Mouse (Mus musculus): ENCODE measurements around the gene Tmem98. TPM values are rescaled to one million over a fixed set of nuclear protein-coding genes. Genes with fewer than 3 reads are reported as not detected.

Gene Tmem98
- polyA plus RNA-seq, 1 experiment from 2014 or later = 7.2 TPM

- DNase-seq (ENCODE audit: low spot score) = no peak
Measured at GRCm38 (mm10) chr11:80853014-80853413, 43.0 kb downstream of the Tmem98 start.

DNA sequence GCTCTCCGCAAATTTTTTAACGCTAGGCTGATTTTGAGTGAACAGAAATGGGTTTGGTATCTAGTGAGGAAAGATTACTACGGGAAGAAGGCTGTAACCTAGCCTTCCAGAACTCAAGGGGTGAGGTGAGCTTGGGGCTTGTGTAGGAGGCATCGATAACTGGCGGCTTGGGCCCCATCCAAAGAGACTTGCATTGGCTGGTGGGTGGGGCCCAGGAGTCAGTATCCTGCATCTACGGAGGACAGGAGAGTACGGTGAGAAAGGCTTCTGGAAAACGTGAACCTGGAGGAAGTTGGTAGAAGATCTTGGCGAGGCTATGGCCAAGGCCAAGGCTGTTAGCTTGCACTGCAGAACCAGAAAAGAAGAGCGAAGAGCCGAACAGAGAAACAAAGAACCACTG, 44.5 kb downstream of the Tmem98 start:
- no peak for DNase-seq (ENCODE audit: low spot score)

GRCm38 (mm10) chr11:80854908-80855307, 44.9 kb downstream of the Tmem98 start:
- DNase-seq (ENCODE audit: low spot score) = no peak

- DNase-seq (ENCODE audit: low spot score) = no peak
Measured at GRCm38 (mm10) chr11:80856827-80857226, 46.9 kb downstream of the Tmem98 start.

GRCm38 (mm10) chr11:80858065-80858464, 48.1 kb downstream of the Tmem98 start, which contains the start of gene Spaca3:
TSS of gene Spaca3 (plus strand) at chr11:80858365.
- no peak for DNase-seq (ENCODE audit: low spot score)

- DNase-seq (ENCODE audit: low spot score) = no peak
Measured at GRCm38 (mm10) chr11:80862941-80863340, 53.0 kb downstream of the Tmem98 start.

DNA sequence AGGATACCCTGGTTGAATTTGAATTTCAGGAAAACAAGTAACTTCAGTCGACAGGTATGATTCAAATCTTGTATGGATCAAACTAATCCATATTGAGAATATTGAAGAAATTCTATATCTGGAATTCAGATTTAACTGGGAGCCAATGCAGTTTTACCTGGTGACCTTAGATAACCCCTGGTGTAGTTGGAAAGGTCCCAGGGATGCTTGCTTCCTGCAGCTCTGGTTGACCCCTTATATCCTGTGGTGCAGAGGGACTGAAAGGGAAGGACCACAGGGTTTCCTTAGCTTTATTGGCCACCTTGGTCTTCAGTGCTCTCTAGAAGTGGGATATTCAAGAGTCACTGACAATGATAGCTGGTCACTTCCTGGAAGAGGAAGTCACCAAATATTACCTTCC, 58.1 kb downstream of the Tmem98 start:
- no peak for DNase-seq (ENCODE audit: low spot score)

Other genes starting within 250 kb of the Tmem98 start
- gene Myo1d, start 30.1 kb upstream of the Tmem98 start, polyA plus RNA-seq (2015; fragmentation: Nextera tagmentation; extraction: Ambion mirVana) = 2.5 and 2.8 TPM in 2 replicates
- gene Spaca3, start 48.2 kb downstream of the Tmem98 start, polyA plus RNA-seq (2015; fragmentation: Nextera tagmentation; extraction: Ambion mirVana) = not detected in 2 replicates